Mouse (Mus musculus) right cerebral cortex, adult 18-20 months (tissue): ENCODE data around the gene Iqcc.
A peak's percentile ranks its signal among the peaks of the same experiment; 100 is the strongest.

Source experiments
- DNase-seq: peaks from one replicate; pipeline ENCODE4 v3.0.0; 2022; ENCODE audit warnings: mixed read lengths

Gene Iqcc

GRCm38 (mm10) chr4:129618786-129619691 is at the start of gene Iqcc:
Iqcc (minus strand) TSS chr4:129619099.
- DNase-seq = peak; percentile 98

GRCm38 (mm10) chr4:129662255-129662813 is 43.4 kb upstream of the Iqcc start:
- DNase-seq = no peak

- no peak for DNase-seq
Observed at GRCm38 (mm10) chr4:129661584-129661983, 42.7 kb upstream of the Iqcc start.

- peak; percentile 51 for DNase-seq
Observed at GRCm38 (mm10) chr4:129654770-129655169, 35.9 kb upstream of the Iqcc start.

- DNase-seq = no peak
Observed at GRCm38 (mm10) chr4:129650359-129650758, 31.5 kb upstream of the Iqcc start.

GRCm38 (mm10) chr4:129648656-129649055 is 29.8 kb upstream of the Iqcc start:
- DNase-seq = no peak

GRCm38 (mm10) chr4:129645204-129645603 is 26.3 kb upstream of the Iqcc start:
- peak; percentile 39 for DNase-seq

- DNase-seq = no peak
Observed at GRCm38 (mm10) chr4:129641756-129642155, 22.9 kb upstream of the Iqcc start.

GRCm38 (mm10) chr4:129640638-129641467 is 22.0 kb upstream of the Iqcc start, which contains the start of gene Txlna:
Txlna (minus strand) TSS chr4:129641065.
- peak; percentile 98 for DNase-seq

- DNase-seq = no peak
Observed at GRCm38 (mm10) chr4:129640101-129640637, 21.3 kb upstream of the Iqcc start.

- DNase-seq = no peak
Observed at GRCm38 (mm10) chr4:129639221-129639620, 20.3 kb upstream of the Iqcc start.

GRCm38 (mm10) chr4:129633852-129634251 is 15.0 kb upstream of the Iqcc start:
- DNase-seq = no peak

- DNase-seq = no peak
Observed at GRCm38 (mm10) chr4:129631867-129632266, 13.0 kb upstream of the Iqcc start.

- no peak for DNase-seq
Observed at GRCm38 (mm10) chr4:129630944-129631343, 12.0 kb upstream of the Iqcc start.

- no peak for DNase-seq
Observed at GRCm38 (mm10) chr4:129626035-129626434, 7.1 kb upstream of the Iqcc start.

GRCm38 (mm10) chr4:129625496-129625895 is 6.6 kb upstream of the Iqcc start:
- DNase-seq = no peak

- peak; percentile 69 for DNase-seq
Observed at GRCm38 (mm10) chr4:129625029-129625370, 6.1 kb upstream of the Iqcc start.

- DNase-seq = peak; percentile 94
Observed at GRCm38 (mm10) chr4:129624281-129625028, 5.6 kb upstream of the Iqcc start.

GRCm38 (mm10) chr4:129623681-129624091 is 4.8 kb upstream of the Iqcc start, which contains the start of gene Ccdc28b:
Ccdc28b (minus strand) TSS chr4:129623947.
- peak; percentile 71 for DNase-seq

- no peak for DNase-seq
Observed at GRCm38 (mm10) chr4:129622803-129623535, 4.1 kb upstream of the Iqcc start.

GRCm38 (mm10) chr4:129622120-129622802 is 3.4 kb upstream of the Iqcc start:
- no peak for DNase-seq
